Mouse (Mus musculus) CD4-positive, CD25-positive, alpha-beta regulatory T cell, adult 2 months (primary cell): Measurements from ENCODE around the gene Ceacam2.
A peak's percentile ranks its signal among the peaks of the same experiment; 100 is the strongest.
"Not testable (repeated sequence)": the region's sequence is repeated elsewhere in the genome, so short reads cannot be mapped to it uniquely, and the experiment has no call there.

Source experiments
- DNase-seq: peaks from one replicate; pipeline ENCODE4 v3.0.0-alpha.2; 2012; ENCODE audit warnings: low read depth, low spot score

Gene Ceacam2

GRCm38 (mm10) chr7:25483133-25483735, 56.4 kb downstream of the Ceacam2 start:
- DNase-seq = no peak

- DNase-seq = peak; percentile 22
Measured at GRCm38 (mm10) chr7:25480791-25481190, 58.9 kb downstream of the Ceacam2 start.

GRCm38 (mm10) chr7:25479440-25479839, 60.2 kb downstream of the Ceacam2 start:
- peak; percentile 31 for DNase-seq

GRCm38 (mm10) chr7:25477752-25478093, 61.9 kb downstream of the Ceacam2 start:
- DNase-seq = not testable (repeated sequence)

- DNase-seq = peak; percentile 32
Measured at GRCm38 (mm10) chr7:25477091-25477751, 62.4 kb downstream of the Ceacam2 start, which contains the start of gene Ceacam1. TSS of gene Ceacam1 (minus strand) at chr7:25477603.

GRCm38 (mm10) chr7:25471821-25472220, 67.8 kb downstream of the Ceacam2 start:
- not testable (repeated sequence) for DNase-seq
